Mouse (Mus musculus) ES-E14 (cell line): ENCODE data around the gene Nt5c1a. TPM values are rescaled to one million over a fixed set of nuclear protein-coding genes. Genes with fewer than 3 reads are reported as not detected.

Source experiments
- DNase-seq: peaks from one replicate; pipeline ENCODE4 v3.0.0-alpha.2; 2013; ENCODE audit warnings: low read depth, low spot score
- H3K27ac ChIP-seq: 2 replicates; pipeline ENCODE4 v1.5.1; 2012; ENCODE audit warnings: low read depth, mild to moderate bottlenecking, low read length, moderate library complexity, mixed read lengths; ENCODE audit not compliant: poor library complexity, insufficient read depth, severe bottlenecking
- H3K36me3 ChIP-seq: 2 replicates; pipeline ENCODE4 v1.6.1; 2012; ENCODE audit warnings: mild to moderate bottlenecking, low read length, moderate library complexity, mixed read lengths; ENCODE audit not compliant: control insufficient read depth, poor library complexity, insufficient read depth, severe bottlenecking
- H3K4me1 ChIP-seq, 2 experiments: fragments of 150-350 bp in 1 of 2; sonication (generic) in 1 of 2; 2 replicates each; pipeline ENCODE4 v1.6.1; 2012; ENCODE audit warnings: low read length in 2 of 2, mild to moderate bottlenecking in 1 of 2, mixed read lengths in 1 of 2; ENCODE audit not compliant: control insufficient read depth in 2 of 2, insufficient read depth in 2 of 2, poor library complexity in 1 of 2
- H3K4me3 ChIP-seq, 2 experiments: fragments of 150-350 bp in 1 of 2; sonication (generic) in 1 of 2; 2 replicates each; pipeline ENCODE4 v1.5.1; 2012; ENCODE audit warnings: low read length in 2 of 2, low read depth in 1 of 2, mild to moderate bottlenecking in 1 of 2, mixed read lengths in 1 of 2; ENCODE audit not compliant: insufficient read depth in 1 of 2, poor library complexity in 1 of 2, severe bottlenecking in 1 of 2
- H3K9ac ChIP-seq: 2 replicates; pipeline ENCODE4 v1.6.1; 2012; ENCODE audit warnings: low read depth, mild to moderate bottlenecking, low read length, mixed read lengths; ENCODE audit not compliant: poor library complexity, insufficient read depth, severe bottlenecking
- H3K9me3 ChIP-seq: fragments of 150-350 bp; sonication (generic); 2 replicates; pipeline ENCODE4 v1.6.1; 2012; ENCODE audit warnings: low read depth, mild to moderate bottlenecking, low read length; ENCODE audit not compliant: control insufficient read depth, insufficient read depth
- CHD2 ChIP-seq: IDR thresholded peaks from 2 replicates; pipeline ENCODE4 v1.6.1; 2014; ENCODE audit warnings: mild to moderate bottlenecking, low read depth, low read length, inconsistent platforms
- HCFC1 ChIP-seq: IDR thresholded peaks from 2 replicates; pipeline ENCODE4 v1.6.1; 2012; ENCODE audit warnings: low read length, inconsistent platforms, borderline replicate concordance; ENCODE audit not compliant: insufficient read depth
- MAFK ChIP-seq: IDR thresholded peaks from 2 replicates; pipeline ENCODE4 v1.6.1; 2014; ENCODE audit warnings: mild to moderate bottlenecking, low read depth, low read length, inconsistent platforms; ENCODE audit not compliant: insufficient read depth
- ZC3H11A ChIP-seq: IDR thresholded peaks from 2 replicates; pipeline ENCODE4 v1.6.1; 2012; ENCODE audit warnings: low read depth, mild to moderate bottlenecking, inconsistent platforms, low read length, borderline replicate concordance
- ZNF384 ChIP-seq: IDR thresholded peaks from 2 replicates; pipeline ENCODE4 v1.6.1; 2012; ENCODE audit warnings: low read depth, low read length, inconsistent platforms
- in situ Hi-C, 2 experiments: fragments of 600-800 bp; cut with MboI; formaldehyde crosslinking; loops; one replicate each; pipeline ENCODE4 v1.15.1; 2025; ENCODE audit warnings: low sequenced_read_pairs in 2 of 2, inconsistent platforms in 1 of 2; ENCODE audit not compliant: unreplicated experiment in 2 of 2
- total RNA-seq: library from RNA; depleted of rRNA; stranded (reverse); fragments of 300-350 nt; gene quantifications from 2 replicates; pipeline ENCODE4 v1.2.3, GENCODE M21; 2012; rRNA removed

Nt5c1a gene
- not detected in 2 replicates for total RNA-seq

DNA sequence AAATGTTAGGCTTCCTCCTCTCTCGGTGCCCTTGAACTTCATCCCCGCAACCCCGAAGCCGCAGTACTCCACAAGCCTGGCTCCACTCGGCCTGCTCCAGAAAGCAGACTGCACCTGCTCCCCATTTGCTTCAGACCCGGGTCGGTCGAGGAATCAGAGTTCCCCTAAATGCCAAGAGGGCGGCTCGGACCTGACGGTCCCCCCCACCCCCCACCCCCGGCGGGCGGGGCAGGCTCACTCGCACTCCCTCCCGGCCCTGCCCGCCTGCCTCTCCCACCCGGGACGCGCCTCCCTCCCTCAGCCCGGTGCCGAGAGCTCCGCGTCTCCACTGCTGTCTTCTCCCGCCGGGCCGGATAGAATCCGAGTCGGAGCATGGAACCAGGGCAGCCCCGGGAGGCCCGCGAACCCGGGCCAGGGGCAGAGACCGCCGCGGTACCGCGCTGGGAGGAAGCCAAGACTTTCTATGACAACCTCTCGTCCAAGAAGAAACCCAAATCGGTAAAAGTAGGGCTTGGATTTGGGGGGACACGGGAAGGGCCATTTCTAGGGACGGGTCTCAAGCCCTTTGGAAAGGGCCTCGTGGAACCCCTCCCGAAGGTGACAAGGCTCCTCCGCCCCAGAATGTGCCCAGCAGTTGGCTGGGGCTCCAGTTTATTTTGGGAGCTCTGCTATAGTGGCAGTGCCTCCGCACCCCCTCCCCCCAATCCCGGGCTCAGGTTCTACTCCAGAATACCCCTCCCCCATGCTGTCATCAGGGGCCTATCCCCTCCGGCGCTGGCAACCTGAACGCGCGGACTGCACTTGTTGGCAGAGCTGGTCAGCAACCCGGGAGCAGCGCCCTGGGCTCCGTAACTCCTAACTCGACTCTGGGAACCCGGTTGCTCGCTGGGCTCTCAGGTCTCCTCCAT is at the start of gene Nt5c1a:
TSS of gene Nt5c1a (plus strand) at position 319 of the 908 bp plus-strand sequence.
- H3K27ac ChIP-seq: no peak within 1 kb of the TSS
- in situ Hi-C loops: no loop called here

GRCm38 (mm10) chr4:123152003-123152402 is 49.3 kb upstream of the Nt5c1a start:
- TF ChIP-seq CHD2 (no peak), MAFK (no peak), ZNF384 (no peak), HCFC1 (no peak), ZC3H11A (no peak)
- Histone ChIP-seq H3K9me3 (no peaks in the 10 kb centered on the region), H3K27ac (no peak overlapping the region), H3K36me3 (no peaks in the 10 kb centered on the region), H3K9ac (no peak overlapping the region), H3K4me1 (no peaks in the 10 kb centered on the region), H3K4me3 (no peak overlapping the region)
- in situ Hi-C loops: loop anchor here in 1 of 2 experiments (10.0 kb wide), 1 partner anchor 103 kb away; no protein-coding TSS in a partner anchor
- no peak for DNase-seq

More for the DNA sequence above, at the start of gene Nt5c1a:
- peaks cover 0 to 4% of the 10 kb centered on the region in 2 experiments; a peak in 1 of 4 replicates for H3K4me1 ChIP-seq
- H3K36me3 ChIP-seq: no peaks in the 10 kb centered on the region
- peak within 1 kb of the TSS; percentile 38 to 41 for H3K4me3 ChIP-seq
- no peak for TF ChIP-seq MAFK
- no peak for TF ChIP-seq HCFC1
- no peak for TF ChIP-seq ZNF384
- TF ChIP-seq ZC3H11A: no peak
- TF ChIP-seq CHD2: no peak
- no peak within 1 kb of the TSS for H3K9ac ChIP-seq
- H3K9me3 ChIP-seq: no peaks in the 10 kb centered on the region
- no peak for DNase-seq

DNA sequence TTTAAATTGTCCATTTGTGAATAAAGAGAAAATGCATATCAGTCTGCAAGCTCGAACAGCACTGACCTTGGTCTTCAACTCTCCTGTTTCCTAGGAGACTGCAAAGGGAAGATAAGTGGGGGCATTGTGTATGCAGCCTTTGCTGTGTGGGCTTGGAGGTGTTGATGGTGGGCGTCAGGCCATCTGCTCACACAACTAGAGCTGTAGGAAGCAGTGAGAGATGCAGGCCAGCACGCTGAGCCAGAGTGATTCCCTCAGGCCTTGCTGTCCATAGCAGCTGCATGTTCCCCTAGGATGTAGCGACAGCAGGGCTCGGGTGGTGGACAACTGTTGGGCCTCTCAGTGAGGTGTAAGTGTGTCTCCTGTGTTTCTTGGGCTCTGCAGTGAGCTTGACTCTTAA is 48.3 kb upstream of the Nt5c1a start:
- DNase-seq: no peak
- no peaks in the 10 kb centered on the region for H3K9me3 ChIP-seq
- H3K36me3 ChIP-seq: no peaks in the 10 kb centered on the region
- no peak overlapping the region for H3K4me3 ChIP-seq
- H3K9ac ChIP-seq: no peak overlapping the region
- no peak overlapping the region for H3K27ac ChIP-seq
- no peaks in the 10 kb centered on the region for H3K4me1 ChIP-seq
- no peak for TF ChIP-seq HCFC1
- TF ChIP-seq ZC3H11A: no peak
- no peak for TF ChIP-seq CHD2
- in situ Hi-C loops: loop anchor here in 1 of 2 experiments (10.0 kb wide), 1 partner anchor 102 kb away; no protein-coding TSS in a partner anchor

DNA sequence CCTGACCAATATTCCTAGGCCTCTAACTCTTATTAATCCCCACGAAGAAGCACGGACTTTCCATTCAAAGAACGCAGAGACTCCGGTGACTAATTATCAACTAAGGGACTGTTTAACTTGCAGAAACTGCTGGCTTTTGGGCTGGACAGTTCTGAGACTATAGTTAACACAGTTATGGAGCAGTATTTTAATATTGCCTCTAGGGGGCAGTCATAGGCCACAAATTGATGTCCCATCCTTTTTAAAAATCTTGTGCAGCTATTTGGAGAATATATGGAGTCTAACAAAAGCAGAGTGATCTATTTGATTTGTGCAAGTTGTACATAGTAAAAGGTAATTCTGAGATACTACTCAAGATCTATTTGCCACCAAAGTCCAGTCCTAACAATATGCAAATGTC is 46.3 kb upstream of the Nt5c1a start:
- no peaks in the 10 kb centered on the region for H3K4me1 ChIP-seq
- H3K9ac ChIP-seq: no peak overlapping the region
- no peak overlapping the region for H3K27ac ChIP-seq
- TF ChIP-seq HCFC1 (no peak), ZC3H11A (peak; percentile 68)
- no peak overlapping the region for H3K4me3 ChIP-seq
- in situ Hi-C loops: loop anchor here in 1 of 2 experiments (10.0 kb wide), 1 partner anchor 100 kb away; no protein-coding TSS in a partner anchor
- no peak for DNase-seq
- no peaks in the 10 kb centered on the region for H3K9me3 ChIP-seq
- no peaks in the 10 kb centered on the region for H3K36me3 ChIP-seq
